Mouse (Mus musculus) limb, embryonic 15.5 days (tissue): ENCODE results near the gene Zfp708. TPM values are rescaled to one million over a fixed set of nuclear protein-coding genes. Genes with fewer than 3 reads are reported as not detected.

Source experiments
- ATAC-seq: fragments of 200-750 bp; cut with Nextera tagmentation; 2 replicates; pipeline ENCODE4 v1.8.0; 2017; ENCODE audit warnings: low read depth, moderate TSS enrichment; ENCODE audit not compliant: insufficient number of reproducible peaks, low FRiP score, low TSS enrichment
- H3K27ac ChIP-seq: fragments of 300-500 bp; sonication (generic); 2 replicates; pipeline ENCODE4 v1.5.1; 2015; ENCODE audit warnings: moderate library complexity, mild to moderate bottlenecking, inconsistent platforms
- H3K27me3 ChIP-seq: fragments of 300-500 bp; sonication (generic); 2 replicates; pipeline ENCODE4 v1.6.1; 2015; ENCODE audit warnings: inconsistent platforms
- H3K36me3 ChIP-seq: fragments of 300-500 bp; sonication (generic); 2 replicates; pipeline ENCODE4 v1.6.1; 2015; ENCODE audit warnings: inconsistent platforms
- H3K4me1 ChIP-seq: fragments of 300-500 bp; sonication (generic); 2 replicates; pipeline ENCODE4 v1.6.1; 2015; ENCODE audit warnings: inconsistent platforms
- H3K4me2 ChIP-seq: fragments of 300-500 bp; sonication (generic); 2 replicates; pipeline ENCODE4 v1.6.1; 2015; ENCODE audit warnings: mild to moderate bottlenecking, inconsistent platforms
- H3K4me3 ChIP-seq: fragments of 300-500 bp; sonication (generic); 2 replicates; pipeline ENCODE4 v1.5.1; 2015; ENCODE audit warnings: mild to moderate bottlenecking, inconsistent platforms
- H3K9ac ChIP-seq: fragments of 300-500 bp; sonication (generic); 2 replicates; pipeline ENCODE4 v1.6.1; 2015; ENCODE audit warnings: inconsistent platforms
- H3K9me3 ChIP-seq: fragments of 300-500 bp; sonication (generic); 2 replicates; pipeline ENCODE4 v1.6.1; 2016; ENCODE audit warnings: inconsistent platforms
- WGBS: fragments of 180-500 bp; shearing (Covaris S2); methylation state at CpG from one replicate; pipeline ENCODE4 v1.1.7; 2015; 5-methylcytosine and 5-hydroxymethylcytosine counted together
- polyA plus RNA-seq: library from polyadenylated mRNA; unstranded; fragments of >200 nt; fragmentation: Nextera tagmentation; extraction: Ambion mirVana; gene quantifications from 2 replicates; pipeline ENCODE4 v1.2.1, GENCODE M21; 2015

The Zfp708 gene
- polyA plus RNA-seq, 1 experiment from 2014 or later: 5.9 TPM

DNA sequence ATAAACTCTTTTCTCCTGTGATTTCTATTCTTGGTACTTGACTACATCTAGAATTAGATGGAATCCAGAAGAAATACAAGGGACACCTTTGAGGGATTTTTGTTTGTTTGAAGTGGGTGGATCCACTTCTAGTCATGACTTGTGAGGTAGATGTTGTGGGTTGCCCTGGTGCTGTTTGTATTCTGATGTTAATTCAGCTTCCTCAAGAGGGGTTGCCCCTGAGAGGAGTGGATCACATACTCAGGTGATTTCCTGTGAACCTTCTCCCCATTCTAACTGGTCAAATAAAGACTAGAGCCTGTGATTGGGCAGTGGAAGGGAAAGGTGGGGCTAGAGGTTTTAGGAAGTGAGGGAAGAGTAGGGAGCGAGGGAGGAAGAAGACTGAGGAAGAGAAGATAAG lies 15.8 kb downstream of the Zfp708 start:
- 68% methylated on average over 1 of the region's 1 CpGs for WGBS
- H3K4me2 ChIP-seq: peak overlapping the region; percentile 71
- ATAC-seq: no peak
- peak overlapping the region; percentile 62 for H3K4me3 ChIP-seq
- H3K9ac ChIP-seq: peak overlapping the region; percentile 74; the same call in 1 of the 2 replicates
- H3K9me3 ChIP-seq: no peaks in the 10 kb centered on the region
- H3K4me1 ChIP-seq: 0 out of 2 replicates have a peak, but pooled peaks cover 10% of the 10 kb centered on the region
- peak overlapping the region; percentile 87 for H3K27ac ChIP-seq
- no peaks in the 10 kb centered on the region for H3K27me3 ChIP-seq
- peaks cover 14% of the 10 kb centered on the region; the same call in 1 of the 2 replicates for H3K36me3 ChIP-seq

DNA sequence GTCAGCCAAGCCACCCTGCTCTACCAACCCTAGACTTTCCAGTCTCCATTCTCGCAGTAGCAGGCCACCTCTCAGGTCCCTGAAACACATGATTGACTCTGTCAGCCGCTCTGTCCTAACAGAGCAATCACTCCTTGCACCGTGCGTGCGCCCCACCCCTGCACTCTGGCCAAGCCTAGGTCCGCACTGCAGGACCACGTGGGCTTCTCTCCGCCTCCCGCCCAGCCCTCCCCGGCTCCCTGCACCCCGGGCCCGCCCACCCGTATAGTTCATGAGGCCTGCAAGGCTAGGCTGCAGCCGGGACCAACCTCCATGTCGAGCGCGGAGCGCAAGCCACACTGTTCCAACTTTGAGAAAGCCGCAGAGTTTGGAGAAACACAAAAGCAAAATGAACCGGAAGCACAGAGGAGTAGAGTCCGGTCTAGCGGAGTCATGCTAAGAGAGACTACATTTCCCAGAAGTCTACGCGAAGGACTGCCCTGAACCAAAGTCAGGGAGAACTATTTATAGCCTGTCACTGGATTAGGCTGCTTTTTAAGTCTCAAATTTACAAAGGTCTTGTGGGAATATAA lies 16.5 kb downstream of the Zfp708 start:
- H3K27ac ChIP-seq: peak overlapping the region; percentile 87
- under 1% methylated on average over 24 of the region's 24 CpGs for WGBS
- 0 out of 2 replicates have a peak, but pooled peaks cover 10% of the 10 kb centered on the region for H3K4me1 ChIP-seq
- no peaks in the 10 kb centered on the region for H3K27me3 ChIP-seq
- H3K4me3 ChIP-seq: peak overlapping the region; percentile 62
- peak overlapping the region; percentile 74 for H3K9ac ChIP-seq
- peak; percentile 98 for ATAC-seq
- H3K4me2 ChIP-seq: peak overlapping the region; percentile 71
- H3K9me3 ChIP-seq: no peaks in the 10 kb centered on the region
- peaks cover 19% of the 10 kb centered on the region for H3K36me3 ChIP-seq

DNA sequence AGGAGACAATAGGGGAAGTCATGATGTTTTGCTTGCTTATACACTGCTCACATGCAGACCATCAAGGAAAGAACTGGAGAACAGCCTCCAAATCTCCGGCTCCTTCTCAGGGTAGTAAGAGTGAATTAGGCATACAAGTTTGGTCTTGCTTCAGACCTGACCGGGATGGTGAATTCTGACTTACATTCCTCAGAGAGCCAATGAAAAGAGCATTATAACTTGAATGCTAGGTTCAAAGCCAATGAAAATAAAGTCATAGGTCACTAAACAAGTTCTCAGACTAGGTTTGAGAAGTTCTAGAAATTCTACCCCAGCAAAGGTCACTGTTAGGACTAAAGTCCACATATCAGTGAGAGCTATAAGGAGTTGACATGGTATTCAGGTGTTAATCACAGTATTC lies 20.5 kb downstream of the Zfp708 start:
- Histone ChIP-seq H3K4me1 (0 out of 2 replicates have a peak, but pooled peaks cover 10% of the 10 kb centered on the region), H3K9ac (no peak overlapping the region), H3K36me3 (peaks cover 47% of the 10 kb centered on the region), H3K27ac (no peak overlapping the region), H3K4me3 (no peak overlapping the region), H3K9me3 (no peaks in the 10 kb centered on the region; the same call in 1 of the 2 replicates), H3K4me2 (no peak overlapping the region), H3K27me3 (no peaks in the 10 kb centered on the region)
- no peak for ATAC-seq
- 77% methylated on average over 2 of the region's 2 CpGs for WGBS

DNA sequence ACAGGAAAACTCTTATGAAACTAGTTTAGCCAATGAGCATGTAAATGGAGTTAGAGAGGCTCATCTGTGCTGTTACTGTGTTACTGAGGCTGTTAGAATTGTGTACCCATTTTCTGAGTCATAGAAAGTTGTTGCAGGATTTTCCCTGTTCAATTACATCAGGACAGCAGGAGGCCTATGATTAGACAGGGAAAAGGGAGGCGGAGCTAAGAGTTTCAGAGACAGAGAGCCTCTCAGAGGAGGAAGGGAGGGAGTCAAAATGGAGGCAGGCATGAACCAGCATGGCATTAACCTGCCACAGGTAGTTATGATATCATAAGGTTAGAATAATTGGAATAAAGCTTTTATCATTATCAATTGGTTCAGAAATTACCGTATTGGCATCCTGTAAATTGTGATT lies 25.0 kb downstream of the Zfp708 start:
- Histone ChIP-seq H3K4me2 (no peak overlapping the region), H3K4me3 (no peak overlapping the region), H3K36me3 (peaks cover 66% of the 10 kb centered on the region), H3K4me1 (no peaks in the 10 kb centered on the region), H3K27me3 (no peaks in the 10 kb centered on the region), H3K9ac (no peak overlapping the region), H3K27ac (no peak overlapping the region), H3K9me3 (peaks cover 19% of the 10 kb centered on the region)
- WGBS: 94% methylated on average over 2 of the region's 2 CpGs
- ATAC-seq: no peak

DNA sequence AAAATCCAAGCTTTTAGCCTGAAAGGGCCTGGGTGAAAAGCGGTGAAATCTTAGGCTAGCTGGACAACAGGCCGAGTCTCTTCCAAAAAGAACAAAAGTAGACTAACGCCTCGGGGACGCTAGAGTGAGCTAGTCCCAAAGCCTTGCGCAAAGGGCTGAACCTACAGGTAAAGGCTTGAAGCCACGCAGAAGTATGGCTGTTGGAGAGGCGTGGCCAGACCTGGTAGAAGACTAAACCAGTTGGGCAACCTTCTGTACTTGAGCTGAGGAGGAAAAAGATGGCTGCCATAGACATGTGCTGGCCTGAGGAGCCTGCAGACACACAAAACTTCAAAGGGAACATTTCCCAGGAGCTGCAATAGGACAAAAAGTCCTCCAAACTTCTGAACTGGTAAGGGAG lies 32.4 kb downstream of the Zfp708 start:
- H3K36me3 ChIP-seq: peaks cover 18% of the 10 kb centered on the region
- H3K9me3 ChIP-seq: peaks cover 12% of the 10 kb centered on the region; the same call in 1 of the 2 replicates
- H3K9ac ChIP-seq: no peak overlapping the region
- H3K27me3 ChIP-seq: no peaks in the 10 kb centered on the region
- H3K27ac ChIP-seq: no peak overlapping the region
- WGBS: 74% methylated on average over 8 of the region's 8 CpGs
- no peak overlapping the region for H3K4me3 ChIP-seq
- no peak for ATAC-seq
- H3K4me2 ChIP-seq: no peak overlapping the region
- no peaks in the 10 kb centered on the region for H3K4me1 ChIP-seq

DNA sequence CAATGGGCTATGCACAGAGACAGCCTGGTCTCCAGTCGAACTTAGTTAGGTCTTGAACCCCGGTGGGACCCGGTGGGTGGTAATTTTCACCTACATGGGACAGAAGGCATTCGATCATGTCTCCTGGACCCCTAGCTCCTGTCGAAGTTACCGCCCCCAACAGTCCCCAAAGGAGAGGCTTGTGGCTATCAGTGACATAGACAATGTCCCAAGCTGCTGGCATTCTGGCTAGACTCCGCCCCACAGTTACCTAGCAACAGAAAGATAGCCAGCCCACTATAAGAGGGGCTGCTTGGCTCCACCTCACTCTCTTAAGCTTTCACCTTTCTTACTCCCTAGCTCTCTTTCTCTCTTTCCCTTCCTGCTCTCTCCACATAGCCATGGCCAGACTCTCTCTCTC lies 35.3 kb downstream of the Zfp708 start:
- Histone ChIP-seq H3K36me3 (0 out of 2 replicates have a peak, but pooled peaks cover 3% of the 10 kb centered on the region), H3K4me3 (no peak overlapping the region), H3K27me3 (no peaks in the 10 kb centered on the region), H3K9ac (no peak overlapping the region), H3K4me1 (peaks cover 4% of the 10 kb centered on the region), H3K9me3 (no peaks in the 10 kb centered on the region), H3K27ac (no peak overlapping the region), H3K4me2 (no peak overlapping the region)
- ATAC-seq: no peak
- 59% methylated on average over 7 of the region's 7 CpGs for WGBS

DNA sequence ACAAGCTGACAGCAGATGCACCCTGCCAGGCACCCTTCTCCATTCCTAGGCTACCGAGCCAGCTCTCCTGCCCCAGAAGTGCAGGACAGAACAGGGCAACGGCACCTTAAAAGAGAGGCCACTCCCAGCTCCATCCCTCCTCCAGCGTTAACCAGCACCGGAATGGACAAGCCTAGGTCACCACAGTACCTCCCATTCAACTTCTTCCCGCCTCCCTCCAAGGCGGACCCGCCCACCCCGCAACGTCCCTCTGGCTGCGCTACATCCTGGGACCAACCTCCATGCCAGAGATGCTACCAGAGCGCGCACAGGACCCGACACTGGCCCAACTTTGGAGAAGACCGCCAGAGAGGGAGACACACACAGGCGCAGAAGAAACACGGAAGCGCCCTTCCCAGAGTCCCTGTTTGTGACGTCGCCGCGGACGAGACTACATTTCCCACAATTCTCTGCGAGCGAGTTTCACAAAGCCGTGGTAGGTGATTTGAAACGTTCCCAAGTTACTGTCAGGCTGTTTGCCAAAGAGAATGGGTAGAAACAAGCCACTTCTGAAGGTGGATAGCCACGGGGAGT lies 36.9 kb downstream of the Zfp708 start, which contains the start of gene Zfp712:
Gene Zfp712, minus strand, starts transcription at position 385 of the 573 bp plus-strand sequence.
- peaks cover 4% of the 10 kb centered on the region for H3K4me1 ChIP-seq
- no peaks in the 10 kb centered on the region for H3K27me3 ChIP-seq
- peak within 1 kb of the TSS; percentile 68 for H3K4me3 ChIP-seq
- ATAC-seq: peak; percentile 92
- peak within 1 kb of the TSS; percentile 72 for H3K4me2 ChIP-seq
- peak within 1 kb of the TSS; percentile 88 for H3K27ac ChIP-seq
- under 1% methylated on average over 27 of the region's 27 CpGs for WGBS
- H3K36me3 ChIP-seq: no peaks in the 10 kb centered on the region
- peak within 1 kb of the TSS; percentile 57 for H3K9ac ChIP-seq
- H3K9me3 ChIP-seq: no peaks in the 10 kb centered on the region

DNA sequence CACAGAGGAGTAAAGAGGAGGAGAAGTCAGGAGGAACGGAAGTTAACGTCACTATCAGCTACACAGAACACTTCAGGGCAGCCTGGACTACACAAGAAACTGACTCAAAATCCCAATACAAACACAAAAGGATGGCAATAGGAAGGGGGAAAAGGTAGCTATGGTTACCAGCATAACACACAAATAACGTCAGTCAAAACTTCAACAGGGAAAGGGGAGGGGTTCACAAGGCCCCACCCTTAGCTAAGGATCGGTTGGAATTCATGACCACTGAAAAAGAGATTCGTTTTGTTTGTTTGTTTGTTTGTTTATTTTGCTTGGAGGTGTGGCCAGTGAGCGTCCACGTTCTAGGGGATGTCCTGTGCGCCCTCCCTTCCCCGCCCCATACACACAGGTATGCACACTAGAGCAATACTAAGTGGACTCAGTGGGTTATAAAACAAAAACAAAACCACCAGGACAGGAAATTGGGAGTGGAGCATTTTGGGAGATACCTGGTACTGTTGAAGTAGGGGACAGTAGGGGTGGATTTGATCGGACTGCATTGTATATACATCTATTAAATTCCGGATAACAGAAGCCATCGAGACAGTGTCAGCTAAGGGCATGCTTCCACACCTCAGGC lies 37.5 kb downstream of the Zfp708 start:
- no peaks in the 10 kb centered on the region for H3K9me3 ChIP-seq
- H3K36me3 ChIP-seq: no peaks in the 10 kb centered on the region
- WGBS: 3% methylated on average over 12 of the region's 12 CpGs
- ATAC-seq: peak; percentile 40
- peak overlapping the region; percentile 72 for H3K4me2 ChIP-seq
- H3K27me3 ChIP-seq: no peaks in the 10 kb centered on the region
- H3K9ac ChIP-seq: peak overlapping the region; percentile 57
- H3K4me3 ChIP-seq: peak overlapping the region; percentile 68
- H3K4me1 ChIP-seq: peaks cover 4% of the 10 kb centered on the region
- peak overlapping the region; percentile 88 for H3K27ac ChIP-seq

Other genes starting within 250 kb of the Zfp708 start
- gene Gm10767, start 193.1 kb downstream of the Zfp708 start, polyA plus RNA-seq: 0.74 and 1.0 TPM in 2 replicates
- gene Zfp712, start 36.8 kb downstream of the Zfp708 start, polyA plus RNA-seq: 4.0 and 4.5 TPM in 2 replicates
- gene Gm28557, start 10.6 kb upstream of the Zfp708 start, polyA plus RNA-seq: 2.5 and 3.0 TPM in 2 replicates
- gene Rslcan18, start 18.3 kb upstream of the Zfp708 start, polyA plus RNA-seq: 0.08 and 0.27 TPM in 2 replicates
- gene Zfp759, start 23.7 kb upstream of the Zfp708 start, polyA plus RNA-seq: 2.0 and 2.3 TPM in 2 replicates
- 6.8 and 8.7 TPM in 2 replicates for gene Rsl1, start 75.2 kb upstream of the Zfp708 start, polyA plus RNA-seq
- gene Zfp455, start 96.5 kb upstream of the Zfp708 start, polyA plus RNA-seq: 2.4 and 2.9 TPM in 2 replicates
- 2.0 and 2.1 TPM in 2 replicates for gene Zfp458, start 180.5 kb upstream of the Zfp708 start, polyA plus RNA-seq
- 0.42 and 0.50 TPM in 2 replicates for gene Zfp457, start 208.5 kb upstream of the Zfp708 start, polyA plus RNA-seq
- 2.7 and 3.2 TPM in 2 replicates for gene Zfp595, start 234.6 kb upstream of the Zfp708 start, polyA plus RNA-seq